Mouse (Mus musculus): ENCODE measurements around the gene Homer1.

- no peak for TF ChIP-seq POLR2A (IDR thresholded peaks at IDR 0.05; ENCODE audit: low read depth, low read length)
- no peak for TF ChIP-seq CTCF (IDR thresholded peaks at IDR 0.05; ENCODE audit: extremely low read depth, insufficient read length, insufficient replicate concordance, low read depth, low read length)
These were observed 79.1 kb downstream of the Homer1 start for GRCm38 (mm10) chr13:93378493-93378892.
